Mouse (Mus musculus): ENCODE data around the gene AI467606. TPM values are rescaled to one million over a fixed set of nuclear protein-coding genes. Genes with fewer than 3 reads are reported as not detected.
"Not testable (repeated sequence)": the region's sequence is repeated elsewhere in the genome, so short reads cannot be mapped to it uniquely, and the experiment has no call there.

AI467606 gene
- total RNA-seq (2021) = 1 to 10 TPM; 1.3 to 1.8 TPM
- long read RNA-seq, experiment 1, partial matches to known transcripts = 0 of 4 reads
- long read RNA-seq, experiment 1, other reads (novel, unspliced or antisense) = 0 of 4 reads
- long read RNA-seq, experiment 2, partial matches to known transcripts = 0 of 3 reads
- long read RNA-seq, experiment 2, other reads (novel, unspliced or antisense) = 1 of 3 reads

DNA sequence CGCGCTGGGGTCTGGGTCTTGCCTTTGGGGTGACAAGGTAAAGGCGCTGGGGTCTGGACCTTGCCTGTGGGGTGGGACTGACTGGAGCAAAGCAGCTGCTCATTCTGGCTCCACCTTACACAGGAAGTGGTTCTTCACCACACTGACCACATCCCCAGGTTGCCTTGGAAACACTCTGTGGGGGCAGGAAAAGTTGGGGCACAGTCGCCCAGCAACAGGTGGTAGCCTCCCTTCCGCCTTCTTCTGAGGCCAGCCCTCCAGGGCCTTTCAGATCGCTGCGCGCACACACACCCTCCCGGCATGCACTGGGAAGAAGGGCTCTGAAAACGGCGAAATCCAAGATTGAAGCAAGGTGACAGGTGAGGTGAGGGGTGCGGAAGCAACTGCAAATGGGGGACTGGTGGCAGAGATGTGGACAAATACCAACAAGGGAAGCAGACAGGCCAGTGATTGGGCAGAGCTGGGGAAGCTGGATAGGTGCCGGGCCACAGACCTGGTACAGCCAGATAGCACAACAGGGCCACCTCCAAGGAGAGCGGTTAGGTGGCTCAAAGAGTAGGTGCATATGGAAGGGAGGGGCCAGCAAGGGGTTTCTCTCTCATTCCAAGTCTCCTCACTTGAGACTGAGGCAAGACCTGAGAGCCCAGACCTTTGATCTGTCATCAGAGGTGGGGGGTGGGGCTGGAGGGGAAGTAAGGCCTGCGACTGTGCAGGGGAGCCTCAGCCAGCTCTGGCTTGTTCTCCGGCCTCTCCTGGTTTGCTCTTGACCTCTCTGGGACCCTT lies at the start of gene AI467606:
Gene AI467606, plus strand, starts transcription at position 246 of the 783 bp plus-strand sequence.
- DNase-seq (ENCODE audit: low spot score in 2 of 2) = peak in 1 of 2 experiments; percentile 22

DNA sequence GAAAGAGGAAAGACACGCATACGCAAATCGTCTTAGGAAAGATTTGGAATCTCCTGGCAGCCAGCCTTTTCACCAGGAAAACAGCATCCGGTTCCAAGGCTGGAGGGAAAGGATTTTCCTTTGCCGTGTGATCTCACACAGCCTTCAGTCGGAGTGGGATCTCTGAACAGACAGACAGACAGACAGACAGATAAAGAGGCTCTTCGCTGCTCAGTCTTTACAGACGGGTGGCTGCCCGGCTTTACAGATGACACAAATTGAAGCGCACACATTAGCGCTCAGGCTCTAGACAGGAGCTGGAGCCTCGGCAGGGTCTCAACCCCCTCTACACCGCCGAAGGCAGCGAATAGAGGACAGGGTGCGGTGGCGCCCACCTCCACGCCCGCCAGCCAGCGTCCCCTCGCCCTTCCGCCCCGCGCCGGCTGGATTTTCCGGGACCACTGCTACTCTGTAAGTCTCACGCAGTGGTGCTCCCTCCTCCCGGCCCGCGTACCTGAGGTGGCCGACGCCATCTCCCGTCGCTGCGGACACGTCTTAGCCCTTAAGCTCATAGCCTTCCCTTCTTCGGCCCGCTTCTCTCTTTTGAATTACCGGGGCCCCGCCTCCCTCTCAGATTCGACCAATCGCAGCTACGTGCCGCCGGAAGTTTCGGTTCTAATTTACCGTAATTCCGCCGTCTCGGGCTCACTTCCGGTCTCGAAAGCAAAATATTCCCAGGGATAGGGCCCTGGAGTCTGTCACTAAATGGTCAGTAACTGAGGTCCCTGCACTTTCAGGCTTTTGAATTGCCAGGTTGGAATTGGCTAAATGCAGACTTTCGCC lies 49.1 kb upstream of the AI467606 start, which contains the start of gene Kif22:
Gene Kif22, minus strand, starts transcription at position 621 of the 822 bp plus-strand sequence.
- DNase-seq (ENCODE audit: low spot score in 2 of 2) = peak; percentile 77 to 89

DNA sequence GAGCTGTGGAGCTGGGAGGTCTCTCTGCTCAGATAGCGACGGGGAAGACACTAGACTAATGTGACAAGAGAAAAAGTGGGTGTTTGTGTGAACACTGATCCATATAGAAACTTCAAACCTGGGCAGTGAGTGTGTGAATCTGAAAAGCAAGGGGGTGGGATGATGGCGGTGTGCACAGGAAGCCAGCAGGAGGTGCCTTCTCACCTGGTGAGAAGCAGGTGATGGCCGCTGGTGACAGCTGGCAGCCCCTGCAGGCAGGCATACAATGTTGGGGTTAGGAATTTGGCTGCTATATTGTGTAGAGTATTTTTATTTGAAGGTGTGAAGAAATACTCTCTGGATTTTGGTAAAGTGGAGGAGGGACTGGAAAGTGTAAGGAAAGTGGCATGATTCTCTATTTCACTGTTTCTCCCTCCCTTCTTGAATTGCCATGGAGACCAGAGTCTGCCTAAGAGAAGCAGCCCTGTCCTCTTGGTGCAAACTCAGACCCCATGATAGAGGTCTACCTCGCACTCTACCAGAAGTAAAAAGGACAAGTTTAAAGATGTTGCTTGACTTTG lies 36.1 kb upstream of the AI467606 start:
- DNase-seq (ENCODE audit: low spot score in 2 of 2) = no peak

DNA sequence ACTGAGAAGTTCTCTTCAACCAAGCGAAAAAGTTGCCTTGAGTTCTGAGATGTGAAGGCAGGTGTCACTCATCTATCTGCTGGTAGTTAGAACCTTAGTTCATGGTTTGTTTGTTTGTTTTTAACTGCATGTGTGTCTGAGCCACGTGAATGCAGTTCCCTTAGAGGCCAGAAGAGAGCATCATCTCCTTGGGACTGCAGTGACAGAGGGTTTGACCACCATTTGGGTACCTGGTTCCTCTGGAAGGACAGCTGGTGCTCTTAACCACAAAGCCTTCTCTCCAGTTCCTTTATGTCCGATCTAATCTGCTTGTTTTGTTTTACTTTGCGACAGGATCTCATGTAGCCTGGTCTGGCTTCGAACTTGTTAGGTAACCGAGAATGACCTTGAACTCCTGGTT lies 25.6 kb upstream of the AI467606 start:
- DNase-seq (ENCODE audit: low spot score in 2 of 2) = no peak

DNA sequence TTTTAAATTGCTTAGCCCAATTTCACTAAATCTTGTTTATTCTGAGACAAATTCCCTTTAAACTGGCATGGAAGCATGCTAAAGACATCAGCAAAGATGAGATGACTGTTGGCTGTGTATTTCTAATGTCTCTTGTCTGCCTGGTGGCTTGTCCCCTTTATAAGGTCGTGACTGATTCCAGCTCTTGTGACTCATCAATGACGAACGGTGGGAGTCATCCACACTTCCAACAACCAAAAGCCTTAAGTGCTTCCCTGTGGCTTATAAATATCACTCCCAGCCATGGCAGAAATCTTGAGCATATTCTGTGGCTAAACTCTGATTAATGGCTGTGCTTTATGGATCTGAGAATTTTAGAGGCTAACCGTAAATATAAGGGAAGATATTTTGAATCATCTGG lies 24.8 kb upstream of the AI467606 start:
- no peak for DNase-seq (ENCODE audit: low spot score in 2 of 2)

DNA sequence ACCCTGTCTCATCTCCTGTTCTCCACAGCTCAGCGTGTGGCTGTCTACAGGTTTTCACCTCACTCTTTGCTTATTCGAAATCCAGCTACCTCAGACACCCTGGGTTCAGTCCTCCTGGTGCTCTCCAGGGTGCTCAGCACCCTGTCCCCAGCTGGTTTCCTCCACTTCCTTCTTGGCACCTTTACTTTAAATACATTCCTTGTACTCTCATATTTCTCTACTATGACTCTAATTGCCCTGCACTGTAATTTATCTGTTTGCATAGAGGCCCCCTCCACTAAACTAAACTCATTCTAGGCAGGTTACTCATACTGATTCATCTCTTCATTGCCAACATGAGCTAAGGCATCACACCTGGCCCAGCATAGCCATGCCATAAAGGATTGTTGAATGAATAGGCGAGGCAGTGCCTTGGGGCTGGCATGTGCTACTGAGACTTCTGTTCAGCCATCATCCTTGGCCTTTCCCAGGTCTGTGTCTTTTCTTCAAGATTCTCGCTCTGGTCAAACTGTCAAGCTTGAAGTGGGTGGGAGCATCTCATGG lies 20.2 kb upstream of the AI467606 start:
- no peak for DNase-seq (ENCODE audit: low spot score in 2 of 2)

DNA sequence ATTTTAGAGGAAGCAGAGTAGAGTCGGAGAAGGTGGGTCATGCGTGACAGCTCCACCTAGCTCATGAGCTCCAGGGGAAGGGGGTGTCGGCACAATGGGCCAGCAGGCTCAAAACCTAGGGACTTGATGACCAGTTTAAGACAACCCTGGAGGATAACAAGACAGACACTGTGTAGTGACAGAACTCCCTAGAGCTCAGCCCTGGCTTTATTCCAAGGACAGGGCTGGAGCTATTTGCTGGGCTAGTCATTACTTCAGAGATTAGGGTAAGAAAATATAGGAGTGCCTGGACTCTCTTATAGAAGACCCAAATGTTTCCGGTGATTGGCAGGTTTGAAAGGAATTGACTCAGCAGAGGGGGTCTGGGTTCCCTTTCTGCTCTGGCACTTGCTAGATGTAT lies 17.9 kb upstream of the AI467606 start:
- no peak for DNase-seq (ENCODE audit: low spot score in 2 of 2)

DNA sequence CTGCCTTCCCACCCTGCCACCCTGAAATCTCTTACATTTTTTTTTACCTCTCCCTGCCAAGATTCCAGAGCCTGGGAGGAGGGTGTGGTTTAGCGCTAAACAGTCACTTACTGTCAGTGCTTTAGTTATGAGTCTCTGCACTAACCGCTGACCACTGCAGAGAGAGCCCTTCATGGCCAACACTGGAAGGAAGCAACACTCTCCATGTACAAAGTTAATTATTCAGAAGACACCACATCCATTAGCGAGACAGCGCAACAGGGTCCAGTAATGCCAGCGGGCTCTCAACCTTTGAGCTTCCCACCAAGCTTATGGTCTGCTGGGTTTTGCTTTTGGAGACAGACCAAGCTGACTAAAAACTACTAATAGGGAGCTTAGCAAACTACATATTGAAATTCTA lies 15.0 kb upstream of the AI467606 start:
- no peak for DNase-seq (ENCODE audit: low spot score in 2 of 2)

DNA sequence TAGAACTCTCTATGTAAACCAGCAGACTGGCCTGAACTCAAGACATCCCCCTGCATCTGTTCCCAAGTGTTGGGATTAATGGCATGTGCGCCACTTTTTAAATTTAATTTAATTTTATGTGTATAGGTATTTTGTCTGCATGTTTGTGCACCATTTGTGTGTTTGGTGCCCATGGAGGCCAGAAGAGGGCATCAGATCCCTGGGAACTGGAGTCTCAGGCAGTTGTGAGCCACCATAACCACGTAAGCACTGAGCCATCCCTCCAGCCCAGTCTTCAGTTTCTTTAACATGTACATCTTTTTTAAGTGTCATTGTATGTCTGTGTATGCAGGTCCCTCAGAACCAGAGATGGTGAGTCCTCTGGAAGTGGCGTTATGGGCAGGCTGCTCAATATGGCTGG lies 13.5 kb upstream of the AI467606 start:
- DNase-seq (ENCODE audit: low spot score in 2 of 2) = no peak

DNA sequence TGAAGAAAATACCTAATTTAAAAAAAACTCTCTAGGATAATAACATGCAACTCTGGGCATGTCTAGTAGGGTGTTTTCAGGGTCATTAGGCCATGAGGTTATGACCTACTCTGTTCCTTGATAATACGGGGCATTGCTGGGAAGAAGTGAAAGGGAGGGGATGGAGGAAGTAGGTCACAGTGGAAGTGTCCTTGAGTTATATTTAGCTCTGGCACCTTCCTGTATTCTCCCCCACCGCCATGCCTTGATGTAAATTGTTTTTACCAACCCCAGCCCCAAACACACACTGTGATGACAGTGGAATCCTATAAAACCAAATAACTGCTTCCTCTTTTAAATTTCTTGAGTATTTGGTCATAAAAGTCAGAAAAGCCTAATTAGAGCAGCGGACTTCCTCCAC lies 11.1 kb upstream of the AI467606 start:
- no peak for DNase-seq (ENCODE audit: low spot score in 2 of 2)

DNA sequence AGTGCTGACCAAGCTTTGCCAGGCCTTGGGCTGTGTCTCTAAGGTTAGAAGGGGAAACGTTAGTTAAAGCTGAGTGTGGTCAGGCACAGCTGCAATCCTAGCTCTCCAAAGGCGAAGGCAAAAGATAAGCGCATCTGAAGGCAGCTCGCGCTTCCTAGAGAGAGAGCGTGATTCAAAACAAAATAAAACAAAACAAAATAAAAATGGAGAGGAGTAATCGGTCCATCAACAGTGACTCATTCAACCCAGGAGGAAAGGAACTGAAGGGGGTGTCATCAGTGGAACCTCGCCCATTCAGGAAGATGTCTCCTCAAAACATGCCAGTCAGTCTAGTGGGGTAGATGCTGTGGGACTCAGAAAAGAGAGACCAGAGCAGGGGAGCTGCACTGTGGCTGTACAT lies 8.9 kb upstream of the AI467606 start:
- DNase-seq (ENCODE audit: low spot score in 2 of 2) = no peak

DNA sequence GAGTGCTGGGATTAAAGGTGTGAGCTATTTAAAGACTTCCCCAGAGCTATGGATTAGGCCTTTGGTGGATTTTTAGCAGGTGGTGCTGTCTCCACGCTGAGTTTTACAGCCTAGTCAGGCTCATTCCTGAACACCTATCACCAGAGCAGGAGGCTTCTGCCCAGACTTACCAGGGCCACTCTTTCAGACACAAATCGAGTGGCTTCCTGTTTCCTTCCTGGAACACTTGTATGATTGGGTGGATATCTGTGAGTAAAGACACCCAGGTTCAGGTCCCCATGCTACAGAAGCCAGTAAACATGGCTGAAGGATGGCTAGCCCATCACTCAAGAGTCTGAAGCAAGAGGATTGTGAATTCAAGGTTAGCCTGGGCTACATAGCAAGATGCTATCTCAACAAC lies 8.2 kb upstream of the AI467606 start:
- DNase-seq (ENCODE audit: low spot score in 2 of 2) = no peak

DNA sequence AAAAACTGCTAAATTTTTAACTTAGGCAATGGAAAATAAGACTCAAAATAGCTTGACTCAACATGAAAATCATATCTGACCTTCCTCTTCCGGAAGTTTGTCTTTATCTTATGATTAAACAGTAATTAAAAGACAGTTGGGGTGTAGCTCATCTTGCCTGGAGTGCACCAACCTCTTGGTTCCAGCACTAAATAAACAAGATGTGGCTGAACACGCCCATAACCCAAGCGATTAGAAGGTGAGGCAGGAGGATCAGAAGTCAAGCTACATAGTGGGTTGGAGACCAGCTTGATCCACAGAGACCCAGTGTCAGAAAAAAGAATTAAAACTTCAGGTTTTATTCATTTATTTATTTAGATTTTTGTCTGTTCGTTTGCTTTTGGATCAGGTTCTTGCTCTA lies 7.5 kb upstream of the AI467606 start:
- DNase-seq (ENCODE audit: low spot score in 2 of 2) = no peak

DNA sequence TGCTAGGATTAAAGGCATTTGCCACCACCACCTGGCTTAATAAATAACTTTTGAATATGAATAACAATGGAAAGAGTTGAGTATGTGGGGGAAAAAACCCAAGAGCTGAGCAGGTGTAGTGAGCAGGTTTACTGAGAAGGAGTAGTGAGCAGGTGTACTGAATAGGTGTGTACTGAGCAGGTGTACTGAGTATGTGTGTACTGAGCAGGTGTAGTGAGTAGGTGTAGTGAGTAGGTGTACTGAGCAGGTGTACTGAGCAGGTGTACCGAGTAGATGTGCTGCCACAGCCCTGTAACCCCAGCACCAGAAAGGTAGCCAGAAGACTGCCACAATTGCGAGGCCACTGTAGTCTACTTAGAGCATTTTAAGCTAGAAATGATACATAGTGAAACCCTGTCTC lies 6.4 kb upstream of the AI467606 start:
- no peak for DNase-seq (ENCODE audit: low spot score in 2 of 2)

DNA sequence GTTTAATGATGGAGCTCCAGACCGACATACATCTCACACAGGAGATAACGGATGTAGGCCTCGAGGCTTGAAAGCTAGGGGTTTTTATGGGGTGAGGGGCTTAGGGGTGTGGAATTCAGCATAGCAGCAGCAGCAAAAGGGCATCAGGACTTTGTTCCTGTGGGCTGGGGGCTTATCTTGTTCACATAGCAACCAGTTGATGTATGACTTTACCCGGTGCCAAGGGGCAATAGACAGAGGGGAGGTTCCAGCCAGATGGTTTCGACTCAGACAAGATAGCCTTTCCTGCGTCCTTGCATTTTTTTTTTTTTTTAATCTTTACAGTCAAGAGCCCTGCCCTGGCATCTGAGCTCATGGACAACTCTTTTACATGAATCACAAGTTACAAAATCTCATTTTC lies 5.4 kb upstream of the AI467606 start:
- DNase-seq (ENCODE audit: low spot score in 2 of 2) = not testable (repeated sequence)

DNA sequence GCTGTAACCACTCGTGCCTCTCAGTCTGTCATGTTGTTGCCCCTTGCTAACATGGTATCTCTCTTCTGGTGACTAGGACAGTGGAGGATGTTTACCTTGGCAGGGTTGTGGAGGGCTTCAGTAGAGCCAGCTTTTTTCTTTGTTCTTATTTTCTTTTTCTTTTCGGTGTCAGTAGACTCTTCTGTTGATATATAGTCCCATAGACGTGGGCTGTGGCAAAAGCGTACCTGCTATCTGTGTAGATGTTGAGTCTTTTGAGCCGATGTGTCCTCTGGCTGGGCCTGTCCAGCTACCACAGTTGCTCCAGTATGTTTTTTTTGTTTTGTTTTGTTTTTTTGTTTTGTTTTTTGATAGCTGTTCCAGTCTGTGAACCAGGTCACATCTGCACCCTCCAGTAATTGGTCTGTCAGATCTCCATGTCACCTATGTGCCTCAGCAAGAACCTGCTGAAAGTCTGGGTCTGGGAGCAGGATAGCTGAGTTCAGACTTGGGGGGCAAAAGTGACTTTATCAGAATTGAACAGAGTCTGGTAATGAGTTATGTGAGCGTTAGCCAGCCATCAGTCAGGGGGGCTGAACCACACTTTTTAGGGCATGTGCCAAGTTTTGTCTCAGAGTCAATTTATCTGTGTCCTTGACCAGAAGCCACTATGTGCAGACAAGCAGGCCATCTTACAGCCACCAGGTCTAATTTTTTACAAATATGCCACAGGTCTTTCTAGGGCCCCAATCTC lies 3.7 kb upstream of the AI467606 start, which contains the start of gene Zg16:
Gene Zg16, minus strand, starts transcription at position 51 of the 733 bp plus-strand sequence.
- DNase-seq (ENCODE audit: low spot score in 2 of 2) = not testable (repeated sequence)

DNA sequence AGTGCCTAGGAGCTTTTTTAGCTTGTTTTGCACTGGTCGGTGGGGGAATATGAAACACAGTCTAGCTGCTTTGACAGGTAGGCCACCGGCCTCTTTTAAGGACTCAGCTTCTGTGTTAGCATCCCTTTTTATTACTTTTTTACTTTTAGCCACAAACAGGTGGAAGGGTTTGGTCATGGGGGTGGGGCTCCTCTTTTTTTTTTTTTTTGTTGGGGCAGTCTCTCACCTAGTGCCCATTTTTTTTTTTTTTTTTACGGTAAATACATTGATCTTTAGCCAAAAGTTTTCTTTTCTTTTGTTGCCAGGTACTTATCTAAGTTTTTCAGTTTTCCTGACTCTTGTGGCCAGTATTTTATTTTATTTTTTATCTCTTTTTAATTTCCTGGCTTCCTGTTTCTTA lies 3.1 kb upstream of the AI467606 start:
- DNase-seq (ENCODE audit: low spot score in 2 of 2) = no peak

DNA sequence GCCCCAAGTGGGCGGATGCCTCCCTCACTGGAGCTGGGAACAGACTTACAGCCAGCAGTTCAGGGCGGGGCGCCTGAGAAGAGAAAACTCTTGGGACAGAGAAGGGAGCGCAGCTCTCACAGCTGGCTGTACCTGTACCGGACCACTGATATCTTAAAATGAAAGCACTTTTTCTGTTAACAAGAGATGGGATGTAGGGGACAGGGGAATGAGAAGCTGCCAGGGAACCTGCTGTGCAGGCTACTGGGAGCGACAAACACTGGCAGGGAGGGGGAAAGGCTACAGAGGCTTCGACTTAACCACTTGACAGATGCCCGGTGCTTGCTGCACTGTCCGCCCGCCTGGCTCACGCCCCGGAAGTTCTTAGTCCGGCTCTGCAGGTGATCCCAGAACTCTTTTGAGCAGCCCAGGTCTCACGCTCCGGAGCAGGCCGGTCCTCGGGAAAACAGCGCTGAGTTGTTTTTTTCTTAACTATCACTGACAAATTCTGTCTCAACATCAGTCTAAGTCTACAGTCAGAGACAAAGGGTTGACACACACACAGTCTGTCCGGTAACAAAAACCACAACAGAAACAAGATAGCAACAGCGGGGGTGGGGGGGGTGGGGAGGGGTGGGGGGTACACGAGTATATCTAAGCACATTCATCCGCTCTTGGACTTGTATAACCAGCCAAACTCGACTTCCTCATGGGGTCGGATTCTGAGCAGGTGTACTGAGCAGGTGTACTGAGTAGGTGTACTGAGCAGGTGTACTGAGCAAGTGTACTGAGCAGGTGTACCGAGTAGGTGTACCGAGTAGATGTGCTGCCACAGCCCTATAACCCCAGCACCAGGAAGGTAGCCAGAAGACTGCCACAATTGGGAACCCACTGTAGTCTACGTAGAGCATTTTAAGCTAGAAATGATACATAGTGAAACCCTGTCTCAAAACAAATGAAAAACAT lies 2.0 kb upstream of the AI467606 start:
- no peak for DNase-seq (ENCODE audit: low spot score in 2 of 2)
